Mouse (Mus musculus) macrophage (primary cell): ENCODE measurements at regions not wholly inside any gene's neighbourhood (a gene's known extent, or its start where the extent isn't known, plus 50 kb on each side); places are given as distances from the start of the nearest gene placed in this dataset.

Source experiments
- H3K27ac ChIP-seq: fragments of 350-480 bp; formaldehyde crosslinking; 2 replicates; pipeline ENCODE4 v1.9.0; 2021
- H3K36me3 ChIP-seq: fragments of 350-480 bp; formaldehyde crosslinking; 2 replicates; pipeline ENCODE4 v1.9.0; 2021; ENCODE audit errors: inconsistent target
- H3K4me3 ChIP-seq: fragments of 350-480 bp; formaldehyde crosslinking; 2 replicates; pipeline ENCODE4 v1.9.0; 2021; ENCODE audit errors: inconsistent target
- H3K79me2 ChIP-seq: fragments of 350-480 bp; formaldehyde crosslinking; 2 replicates; pipeline ENCODE4 v1.9.0; 2021; ENCODE audit errors: inconsistent target
- WGBS: methylation state at CpG from one replicate; pipeline ENCODE4 v1.1.7; 2026; ENCODE audit warnings: inconsistent platforms; ENCODE audit not compliant: missing documents; 5-methylcytosine and 5-hydroxymethylcytosine counted together

DNA sequence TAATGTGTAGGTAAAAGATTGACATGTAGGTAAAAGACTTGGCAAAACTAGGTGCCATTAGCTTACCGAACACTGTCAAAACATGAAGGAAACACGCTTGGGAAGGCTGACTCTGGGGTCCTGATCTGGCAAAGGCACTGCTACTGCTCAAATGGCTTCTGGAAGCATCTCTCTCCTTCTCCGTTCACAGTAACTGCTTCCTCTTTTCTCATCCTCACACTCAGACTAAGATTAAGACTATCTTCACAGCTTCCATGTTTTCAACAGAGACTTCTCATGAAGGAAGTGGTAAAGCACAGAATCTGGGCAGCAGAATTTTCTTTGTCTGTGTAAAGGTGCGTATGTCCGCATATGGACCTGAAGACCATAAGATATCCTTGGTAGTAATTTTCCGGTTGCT, 271.4 kb upstream of the Adgrl2 start:
- H3K27ac ChIP-seq: peak overlapping the region; percentile 42
- WGBS: 69% methylated on average over 6 of the region's 6 CpGs
- H3K4me3 ChIP-seq: no peak overlapping the region
- H3K79me2 ChIP-seq: no peaks in the 10 kb centered on the region
- no peaks in the 10 kb centered on the region for H3K36me3 ChIP-seq

DNA sequence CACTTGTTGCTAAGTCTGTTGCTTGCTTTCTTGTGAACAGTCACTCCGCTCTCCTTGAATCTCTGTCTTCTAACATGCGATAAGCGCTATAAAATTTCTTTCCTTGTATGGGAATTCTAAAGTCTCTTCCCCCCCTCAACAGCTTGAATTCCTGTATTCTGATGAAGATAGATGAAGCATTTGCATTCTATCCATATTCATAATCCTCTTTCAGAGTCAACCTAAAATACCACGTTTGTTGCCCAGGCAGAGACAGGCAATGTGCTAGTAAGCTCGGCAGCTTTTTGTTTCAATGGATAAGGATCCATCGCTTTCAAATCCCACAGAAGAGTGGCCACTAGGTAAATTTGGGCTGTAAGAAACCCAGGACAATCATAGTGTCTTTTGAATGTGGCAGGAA, 268.5 kb upstream of the Adgrl2 start:
- Histone ChIP-seq H3K79me2 (no peaks in the 10 kb centered on the region), H3K4me3 (no peak overlapping the region), H3K36me3 (no peaks in the 10 kb centered on the region), H3K27ac (no peak overlapping the region)
- WGBS: 92% methylated on average over 6 of the region's 6 CpGs

DNA sequence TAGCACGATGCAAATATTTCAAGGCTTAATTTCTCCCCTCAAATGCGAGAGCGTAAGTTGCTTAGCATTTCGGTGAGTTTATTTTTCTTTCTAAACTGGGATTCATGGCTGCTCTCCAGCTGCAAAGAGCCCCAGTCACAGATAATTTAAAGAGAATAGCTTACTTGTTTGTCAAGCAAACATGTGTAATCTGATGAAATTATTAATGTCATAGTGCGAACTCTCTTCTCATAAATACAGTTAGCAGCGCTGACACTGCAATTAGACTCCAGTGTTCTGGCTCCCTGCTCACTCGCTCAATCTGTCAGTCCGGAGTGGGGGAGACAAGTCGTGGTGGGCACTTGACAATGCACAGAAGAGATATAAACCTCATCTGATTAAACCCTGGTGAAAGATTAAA, 266.5 kb upstream of the Adgrl2 start:
- H3K79me2 ChIP-seq: no peaks in the 10 kb centered on the region
- no peak overlapping the region for H3K27ac ChIP-seq
- no peak overlapping the region for H3K4me3 ChIP-seq
- H3K36me3 ChIP-seq: no peaks in the 10 kb centered on the region
- 91% methylated on average over 9 of the region's 9 CpGs for WGBS

DNA sequence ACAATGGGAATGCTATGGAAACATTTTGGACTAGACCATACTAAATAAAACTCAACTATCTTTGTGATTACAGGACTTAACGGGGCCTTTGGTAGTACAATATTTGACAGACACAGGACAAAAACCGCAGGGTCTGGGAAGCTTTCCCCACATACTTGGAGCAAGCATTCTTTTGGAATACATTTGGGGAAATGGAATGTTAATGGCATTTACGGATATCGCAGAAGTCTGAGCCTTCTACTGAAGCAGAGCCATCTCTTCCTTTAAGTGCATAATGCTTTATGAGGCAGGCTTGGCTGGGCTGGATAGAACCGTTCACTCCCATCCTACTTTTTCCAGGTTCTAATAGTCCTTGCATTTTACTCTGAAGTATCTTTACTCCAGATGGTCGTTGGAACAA, 262.7 kb upstream of the Adgrl2 start:
- WGBS: 98% methylated on average over 6 of the region's 6 CpGs
- Histone ChIP-seq H3K79me2 (no peaks in the 10 kb centered on the region), H3K4me3 (no peak overlapping the region), H3K27ac (no peak overlapping the region), H3K36me3 (no peaks in the 10 kb centered on the region)

DNA sequence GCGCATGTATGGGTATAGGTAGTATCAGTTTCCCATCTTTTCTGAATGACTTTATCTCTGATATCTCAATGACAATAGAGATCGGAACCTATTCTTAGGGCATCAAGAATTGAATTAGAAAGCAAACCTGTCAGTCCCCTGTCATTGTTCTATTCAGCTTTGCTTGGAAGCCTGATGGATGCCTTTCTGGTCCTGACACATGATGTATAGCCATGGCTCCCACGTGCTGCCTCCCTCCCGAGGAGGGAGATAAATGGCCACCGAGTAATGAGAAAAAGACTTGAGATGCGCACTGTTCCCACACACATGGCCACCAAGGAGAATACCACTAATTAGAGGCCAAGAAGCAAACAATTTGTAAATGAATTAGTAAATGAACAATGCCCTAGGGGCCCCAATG, 261.8 kb upstream of the Adgrl2 start:
- no peak overlapping the region for H3K27ac ChIP-seq
- no peaks in the 10 kb centered on the region for H3K79me2 ChIP-seq
- H3K36me3 ChIP-seq: no peaks in the 10 kb centered on the region
- 91% methylated on average over 6 of the region's 6 CpGs for WGBS
- H3K4me3 ChIP-seq: no peak overlapping the region

DNA sequence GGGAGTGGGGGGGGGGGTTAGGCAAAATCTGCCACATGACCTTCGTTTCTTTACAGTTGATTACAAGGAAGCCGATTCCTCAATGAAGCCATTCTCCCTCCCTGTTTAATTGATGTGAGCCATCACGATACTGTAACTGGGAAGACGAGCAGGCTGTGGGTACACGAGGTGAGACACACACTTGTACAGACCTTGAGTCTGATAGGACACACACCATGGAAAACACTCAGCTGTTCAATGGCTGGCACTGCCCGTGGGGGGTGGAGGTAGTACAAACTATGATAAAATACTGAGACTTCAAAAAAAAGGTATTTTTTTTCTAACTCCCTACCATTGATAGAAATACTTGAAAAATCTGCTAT, 257.3 kb upstream of the Adgrl2 start:
- H3K79me2 ChIP-seq: no peaks in the 10 kb centered on the region
- no peak overlapping the region for H3K4me3 ChIP-seq
- no peaks in the 10 kb centered on the region for H3K36me3 ChIP-seq
- no peak overlapping the region for H3K27ac ChIP-seq
- WGBS: 98% methylated on average over 6 of the region's 6 CpGs

DNA sequence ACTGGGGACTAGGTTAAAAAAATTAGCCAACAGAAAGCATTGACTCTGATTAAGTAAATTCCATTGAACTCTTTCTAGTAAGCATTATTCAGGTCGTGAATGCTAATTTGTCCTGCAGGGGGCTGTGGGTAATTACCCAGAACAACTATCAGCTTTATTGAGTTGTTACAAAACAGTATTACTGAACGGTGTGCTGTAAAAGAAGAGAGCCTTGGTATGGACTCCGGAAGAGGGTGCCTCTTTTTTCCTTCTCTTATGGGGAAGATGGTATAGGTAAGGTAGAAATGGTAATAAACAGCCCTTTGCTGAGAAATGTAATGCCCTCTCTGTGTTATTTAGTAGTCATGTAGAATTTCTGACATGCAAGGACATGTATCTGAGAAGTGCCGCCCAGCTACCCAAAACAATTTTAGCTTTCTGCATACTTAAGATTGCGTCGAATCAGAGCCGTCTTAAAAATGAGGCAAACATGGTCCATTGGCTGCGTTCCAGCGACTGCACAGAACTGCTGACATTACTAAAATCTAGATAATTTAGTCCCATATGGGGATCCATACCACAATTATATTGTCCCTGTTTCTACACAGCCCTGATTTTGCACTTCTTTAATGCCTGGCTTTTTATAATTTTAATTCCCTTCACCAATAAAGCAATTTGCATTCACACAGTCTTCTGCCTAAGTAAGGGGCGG, 256.7 kb upstream of the Adgrl2 start:
- Histone ChIP-seq H3K27ac (no peak overlapping the region), H3K79me2 (no peaks in the 10 kb centered on the region), H3K4me3 (no peak overlapping the region), H3K36me3 (no peaks in the 10 kb centered on the region)
- WGBS: 93% methylated on average over 10 of the region's 10 CpGs

DNA sequence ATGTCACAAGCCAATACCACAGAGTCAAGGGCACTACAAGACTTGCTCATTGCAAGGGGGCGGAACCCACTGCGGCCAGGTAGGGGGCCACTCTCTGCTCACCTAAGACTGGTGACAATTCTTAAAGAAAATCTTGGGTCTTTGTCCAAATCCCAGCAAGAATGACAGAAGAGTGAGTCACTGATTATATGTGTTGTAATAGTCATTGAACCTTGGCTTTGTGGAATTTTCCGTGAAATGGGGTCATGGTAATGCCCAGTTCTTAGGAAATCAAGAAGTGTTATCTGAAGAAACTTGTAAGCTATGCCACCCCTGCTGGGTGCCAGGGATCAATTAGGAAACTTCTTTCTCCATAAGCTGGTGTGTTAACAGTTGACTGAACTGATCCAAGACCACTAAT, 249.3 kb upstream of the Adgrl2 start:
- 87% methylated on average over 3 of the region's 3 CpGs for WGBS
- Histone ChIP-seq H3K27ac (no peak overlapping the region), H3K4me3 (no peak overlapping the region), H3K36me3 (no peaks in the 10 kb centered on the region), H3K79me2 (no peaks in the 10 kb centered on the region)

DNA sequence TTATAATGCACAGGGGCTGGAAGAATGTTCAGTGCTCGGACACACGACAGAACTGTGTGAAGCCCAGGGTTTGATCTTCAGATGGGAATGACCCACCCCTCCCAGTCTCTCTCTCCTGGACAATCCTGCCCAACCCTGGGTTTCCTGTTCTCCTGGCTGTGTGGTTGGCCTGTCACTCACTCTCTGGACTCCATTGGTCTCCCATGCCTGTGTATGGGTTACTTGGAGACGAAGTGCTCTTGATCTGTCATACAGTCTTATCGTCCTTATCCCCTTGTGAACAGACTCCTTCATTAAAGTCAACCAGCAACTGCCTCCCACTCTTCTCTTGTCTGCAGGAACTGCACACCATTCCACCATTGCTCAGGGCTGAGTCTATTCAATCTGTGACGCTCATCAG, 247.7 kb upstream of the Adgrl2 start:
- 86% methylated on average over 5 of the region's 5 CpGs for WGBS
- no peaks in the 10 kb centered on the region for H3K36me3 ChIP-seq
- no peak overlapping the region for H3K27ac ChIP-seq
- no peaks in the 10 kb centered on the region for H3K79me2 ChIP-seq
- H3K4me3 ChIP-seq: no peak overlapping the region

DNA sequence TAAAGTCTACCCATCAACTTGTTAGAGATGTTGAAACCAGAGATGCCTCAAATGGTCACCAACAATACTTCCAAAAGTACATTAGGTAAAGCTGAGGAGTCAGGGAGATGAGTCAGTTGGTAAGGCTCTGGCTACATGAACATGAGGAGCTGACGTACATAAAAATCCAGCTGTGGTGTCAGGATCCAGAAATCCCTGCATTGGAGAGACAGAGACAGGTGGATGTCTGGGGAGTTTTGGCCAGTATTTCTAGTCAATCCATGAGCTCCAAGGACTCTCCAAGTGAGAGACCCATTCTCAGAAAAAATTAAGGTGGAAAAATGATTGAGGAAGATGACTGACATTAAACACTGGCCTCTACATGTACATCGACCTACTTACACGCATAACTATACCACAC, 244.8 kb upstream of the Adgrl2 start:
- Histone ChIP-seq H3K36me3 (no peaks in the 10 kb centered on the region), H3K79me2 (no peaks in the 10 kb centered on the region), H3K4me3 (no peak overlapping the region), H3K27ac (no peak overlapping the region)
- WGBS: 92% methylated on average over 3 of the region's 3 CpGs

DNA sequence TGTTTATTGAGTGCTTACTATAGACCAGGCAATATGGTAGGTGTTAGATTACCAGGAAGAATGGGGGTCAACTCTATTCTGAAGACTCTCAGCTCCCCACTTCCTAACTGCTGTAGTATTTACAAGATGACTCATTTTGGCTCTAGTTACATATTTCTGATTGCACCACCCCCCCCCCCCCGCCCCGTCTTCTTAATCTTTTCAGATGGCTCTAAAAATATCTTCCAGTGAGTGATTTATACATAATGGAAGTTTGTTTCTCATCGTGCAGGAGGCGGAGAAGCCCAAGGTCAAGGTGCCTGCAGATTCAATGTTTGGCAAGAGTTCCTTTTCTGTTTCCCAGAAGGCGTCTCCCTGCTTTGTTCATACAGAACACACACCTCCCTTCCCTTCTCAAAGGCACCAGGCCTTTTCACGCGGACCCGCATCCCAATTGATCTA, 243.4 kb upstream of the Adgrl2 start:
- H3K4me3 ChIP-seq: no peak overlapping the region
- no peak overlapping the region for H3K27ac ChIP-seq
- H3K79me2 ChIP-seq: no peaks in the 10 kb centered on the region
- WGBS: 79% methylated on average over 8 of the region's 8 CpGs
- H3K36me3 ChIP-seq: no peaks in the 10 kb centered on the region

DNA sequence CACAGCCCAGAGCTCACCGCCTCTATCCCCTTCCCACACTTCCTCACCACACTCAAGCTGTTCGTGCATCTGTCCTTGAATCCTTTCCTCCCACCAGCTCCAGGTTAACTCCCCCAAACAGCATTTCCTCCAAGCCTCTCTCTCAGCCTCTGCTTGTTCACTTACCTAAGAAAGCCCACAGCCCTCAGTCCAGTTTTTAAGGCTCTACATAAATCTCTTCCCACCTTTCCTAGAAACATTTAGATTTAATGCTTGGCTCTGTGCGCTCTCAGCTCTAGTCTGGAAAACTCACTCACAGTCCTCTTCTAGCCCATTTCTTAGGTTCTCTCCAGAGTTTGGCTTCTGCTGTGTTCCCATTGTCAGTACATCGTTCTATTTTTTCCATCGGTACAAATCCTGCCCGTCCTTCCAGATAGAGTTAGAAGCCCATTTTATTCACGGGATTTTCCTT, 242.9 kb upstream of the Adgrl2 start:
- no peak overlapping the region for H3K4me3 ChIP-seq
- no peaks in the 10 kb centered on the region for H3K36me3 ChIP-seq
- no peak overlapping the region for H3K27ac ChIP-seq
- WGBS: 94% methylated on average over 7 of the region's 7 CpGs
- no peaks in the 10 kb centered on the region for H3K79me2 ChIP-seq

DNA sequence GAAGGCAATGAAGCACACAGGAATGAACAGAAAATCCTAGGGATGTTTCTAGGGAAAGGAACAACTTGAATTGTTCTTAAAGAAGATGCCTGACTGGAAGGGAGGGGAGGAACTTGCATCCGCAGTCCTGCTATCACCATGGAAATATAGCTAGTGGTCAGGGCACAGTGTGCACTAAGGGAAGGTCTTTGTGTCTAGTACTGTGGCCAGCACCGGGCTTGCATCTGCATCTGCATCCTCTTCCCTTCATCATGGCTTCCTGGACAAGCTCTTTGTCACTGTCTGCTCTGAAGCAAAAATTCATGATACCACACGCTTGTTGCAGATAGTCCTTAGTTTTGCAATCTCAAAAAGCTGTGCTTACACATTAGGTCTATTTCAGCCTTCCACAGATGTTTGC, 241.0 kb upstream of the Adgrl2 start:
- Histone ChIP-seq H3K27ac (no peak overlapping the region), H3K36me3 (no peaks in the 10 kb centered on the region), H3K79me2 (no peaks in the 10 kb centered on the region), H3K4me3 (no peak overlapping the region)
- 48% methylated on average over 3 of the region's 3 CpGs for WGBS

DNA sequence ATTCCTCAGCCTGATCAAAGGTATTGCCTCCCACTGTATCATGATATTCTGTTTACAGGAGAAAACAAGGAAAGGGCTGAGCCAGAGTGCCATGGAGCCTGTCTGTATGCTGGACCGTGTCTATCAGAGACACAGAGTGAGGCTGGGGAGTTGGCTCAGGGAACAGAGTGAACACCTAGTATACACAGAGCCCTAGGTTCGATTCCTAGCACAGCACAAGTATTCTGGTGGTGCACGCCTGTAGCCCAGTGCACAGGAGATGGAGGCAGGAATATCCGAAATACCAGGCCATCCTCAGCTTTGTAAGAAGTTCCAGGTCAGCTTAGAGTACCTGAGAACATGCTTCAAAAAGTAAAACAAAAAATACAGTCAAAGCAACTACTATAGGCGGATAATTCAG, 237.2 kb upstream of the Adgrl2 start:
- no peaks in the 10 kb centered on the region for H3K79me2 ChIP-seq
- no peak overlapping the region for H3K27ac ChIP-seq
- no peak overlapping the region for H3K4me3 ChIP-seq
- WGBS: 96% methylated on average over 5 of the region's 5 CpGs
- no peaks in the 10 kb centered on the region for H3K36me3 ChIP-seq

DNA sequence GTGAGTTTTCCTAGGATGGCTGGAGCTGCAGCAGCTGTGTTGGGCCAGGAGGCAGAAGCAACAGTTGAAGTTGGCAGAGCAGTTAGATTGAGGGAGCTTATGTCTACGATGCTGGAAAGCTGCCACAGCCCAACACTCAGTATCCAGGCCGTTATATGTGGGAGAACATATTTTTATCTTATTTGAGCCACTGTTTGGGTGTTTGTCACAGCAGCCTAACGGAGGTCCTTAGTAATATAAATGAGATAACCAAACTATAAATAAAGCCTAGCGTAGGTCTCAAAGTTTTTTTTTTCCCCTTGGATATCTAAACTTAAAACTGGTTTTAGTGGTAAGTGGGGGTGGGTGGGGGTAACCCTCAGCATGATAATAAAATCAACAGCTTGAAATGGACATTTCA, 236.4 kb upstream of the Adgrl2 start:
- no peak overlapping the region for H3K27ac ChIP-seq
- H3K4me3 ChIP-seq: no peak overlapping the region
- WGBS: 55% methylated on average over 4 of the region's 4 CpGs
- H3K36me3 ChIP-seq: no peaks in the 10 kb centered on the region
- no peaks in the 10 kb centered on the region for H3K79me2 ChIP-seq

DNA sequence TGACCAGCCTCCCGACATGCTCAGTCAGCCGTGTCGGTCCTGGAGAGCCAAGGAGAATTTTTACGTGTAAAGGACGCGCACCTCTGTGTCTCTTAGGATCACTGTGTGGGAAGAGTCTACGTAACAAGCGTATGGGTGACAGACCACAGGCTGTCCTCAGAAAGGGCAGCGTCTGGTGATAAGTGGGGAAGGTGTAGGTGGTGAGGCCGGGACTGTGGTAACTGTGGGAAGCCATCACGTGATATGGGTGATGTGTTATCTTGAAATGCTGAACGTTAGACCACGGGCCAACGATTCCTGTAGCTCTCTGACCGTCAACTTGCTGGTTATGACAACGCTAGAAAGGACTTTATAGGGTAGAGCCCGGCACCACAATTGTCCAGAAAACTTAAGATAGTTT, 235.3 kb upstream of the Adgrl2 start:
- Histone ChIP-seq H3K79me2 (no peaks in the 10 kb centered on the region), H3K36me3 (no peaks in the 10 kb centered on the region), H3K4me3 (no peak overlapping the region), H3K27ac (no peak overlapping the region)
- WGBS: 44% methylated on average over 17 of the region's 17 CpGs
